Comparison of ENCODE assay signal across 25 mouse cellular contexts in the genomic region with DNA sequence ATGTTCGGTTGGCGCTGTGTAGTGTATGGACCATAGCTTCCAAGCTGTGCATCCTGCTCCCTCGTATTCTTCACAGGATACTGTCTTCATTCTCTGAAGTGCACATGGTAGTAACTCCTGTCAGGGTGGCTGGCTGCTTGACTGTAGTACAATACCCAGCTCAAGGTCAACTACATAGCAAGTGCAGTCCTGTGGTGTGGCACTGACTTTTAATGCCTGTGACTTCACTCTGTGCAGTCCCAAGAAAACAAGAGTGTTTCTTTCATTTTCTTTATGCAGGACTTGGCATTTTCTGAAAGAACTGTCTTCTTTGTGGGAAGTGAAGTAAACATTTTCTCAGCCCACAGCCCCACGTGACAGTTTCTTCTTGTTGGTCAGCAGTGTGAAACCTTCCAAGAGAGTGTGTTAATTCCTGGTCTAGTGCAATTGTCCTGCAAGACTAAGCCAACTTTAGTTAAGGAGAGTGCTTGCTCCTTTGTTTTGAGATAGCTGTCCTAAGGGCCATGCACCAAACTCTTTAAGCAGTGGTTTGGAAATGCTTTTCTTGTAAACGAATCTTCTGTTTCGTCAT.
DNase-seq lines count a peak whose midpoint lies in the region; ATAC-seq and TF ChIP-seq lines count a peak whose summit lies in the region.
"Had no signal": no experiment of that assay in that cellular context is flagged by ENCODE, and none has a peak within 500 bp of the region (broad histone marks: within the 10 kb centered on the region; RNA-seq: fewer than 3 reads in every experiment).

No protein-coding gene starts in this region.

- no peak for TF ChIP-seq CTCF in lung, adult 2 months (IDR thresholded peaks at IDR 0.05; ENCODE audit: insufficient read depth, low read length)

- peaks cover 64% of the 10 kb centered on the region; the same call in 1 of the 2 replicates for H3K79me2 ChIP-seq in macrophage (ENCODE audit: inconsistent target)

- DNase-seq in hindbrain, embryonic 14.5 days (ENCODE audit: low spot score) = no peak
- peak; percentile 67 for DNase-seq in lung, postnatal 36 days
- DNase-seq in lung, adult 2 months = no peak
- DNase-seq in adipocyte (ENCODE audit: low spot score) = peak; percentile 32
- DNase-seq in gastrocnemius, postnatal 36 days = no peak
- DNase-seq in left cerebral cortex, postnatal 10 days (ENCODE audit: extremely low spot score in 1 of 2, low spot score in 2 of 2) = no peak
- DNase-seq: adrenal gland, postnatal 10 days; cerebellum, adult 9-10 months; gastrocnemius, postnatal 10 days; heart, postnatal 14 days; lung, embryonic 14.5 days; midbrain, embryonic 14.5 days; right cerebral cortex, adult 18-20 months; right cerebral cortex, postnatal 4 days; thymus, postnatal 25 days had no signal

- no peak overlapping the region for H3K9ac ChIP-seq in hindbrain, embryonic 15.5 days
- no peak overlapping the region for H3K9ac ChIP-seq in hindbrain, embryonic 14.5 days
- H3K9ac ChIP-seq: forebrain, embryonic 13.5 days; heart, embryonic 13.5 days; limb, embryonic 12.5 days; liver, embryonic 12.5 days; lung, embryonic 14.5 days; neural tube, embryonic 13.5 days; stomach, embryonic 15.5 days had no signal

- H3K4me2 ChIP-seq in hindbrain, embryonic 15.5 days = no peak overlapping the region
- no peak overlapping the region for H3K4me2 ChIP-seq in hindbrain, embryonic 14.5 days (replicated peaks)
- H3K4me2 ChIP-seq: forebrain, embryonic 13.5 days; heart, embryonic 13.5 days; limb, embryonic 12.5 days; liver, embryonic 12.5 days; lung, embryonic 14.5 days; neural tube, embryonic 13.5 days; stomach, embryonic 15.5 days had no signal

- no peaks in the 10 kb centered on the region for H3K9me3 ChIP-seq in hindbrain, embryonic 15.5 days
- H3K9me3 ChIP-seq in hindbrain, embryonic 14.5 days (ENCODE audit: control insufficient read depth, low read length) = no peaks in the 10 kb centered on the region
- H3K9me3 ChIP-seq: forebrain, embryonic 13.5 days; heart, embryonic 13.5 days; limb, embryonic 12.5 days; liver, embryonic 12.5 days; neural tube, embryonic 13.5 days; stomach, embryonic 15.5 days had no signal

- no peak overlapping the region for H3K27ac ChIP-seq in hindbrain, embryonic 15.5 days (replicated peaks)
- H3K27ac ChIP-seq in hindbrain, embryonic 14.5 days = no peak overlapping the region
- H3K27ac ChIP-seq in macrophage = peak overlapping the region; percentile 67
- H3K27ac ChIP-seq: forebrain, embryonic 13.5 days; heart, embryonic 13.5 days; hindbrain, postnatal 0 days; limb, embryonic 12.5 days; liver, embryonic 12.5 days; neural tube, embryonic 13.5 days; stomach, embryonic 15.5 days had no signal

- WGBS in hindbrain, embryonic 15.5 days = 89% methylated on average over 6 of the region's 6 CpGs
- 89% methylated on average over 6 of the region's 6 CpGs for WGBS in hindbrain, embryonic 14.5 days
- 77% methylated on average over 6 of the region's 6 CpGs for WGBS in lung, adult 2 months
- 57% methylated on average over 6 of the region's 6 CpGs for WGBS in macrophage (ENCODE audit: missing documents)

- no peaks in the 10 kb centered on the region for H3K4me1 ChIP-seq in hindbrain, embryonic 15.5 days (replicated peaks)
- no peaks in the 10 kb centered on the region for H3K4me1 ChIP-seq in hindbrain, embryonic 14.5 days (replicated peaks; ENCODE audit: control insufficient read depth, insufficient read depth, low read length)
- peaks cover 11% of the 10 kb centered on the region for H3K4me1 ChIP-seq in lung, adult 2 months (ENCODE audit: control insufficient read depth, insufficient read depth, low read length)
- H3K4me1 ChIP-seq: forebrain, embryonic 13.5 days; limb, embryonic 12.5 days; liver, embryonic 12.5 days; neural tube, embryonic 13.5 days; stomach, embryonic 15.5 days had no signal

- no peaks in the 10 kb centered on the region for H3K36me3 ChIP-seq in hindbrain, embryonic 15.5 days
- no peaks in the 10 kb centered on the region for H3K36me3 ChIP-seq in hindbrain, embryonic 14.5 days (replicated peaks; ENCODE audit: control insufficient read depth, insufficient read depth)
- no peaks in the 10 kb centered on the region for H3K36me3 ChIP-seq in macrophage (ENCODE audit: inconsistent target)
- H3K36me3 ChIP-seq: heart, embryonic 13.5 days; limb, embryonic 12.5 days; liver, embryonic 12.5 days; neural tube, embryonic 13.5 days; stomach, embryonic 15.5 days had no signal

- intact Hi-C loops in gastrocnemius, postnatal 36 days (cut with DNase I) = no loop called here
- intact Hi-C loops in left cerebral cortex, postnatal 10 days (cut with DNase I) = no loop called here

- TF ChIP-seq POLR2A in lung, adult 2 months (IDR thresholded peaks at IDR 0.05; ENCODE audit: borderline replicate concordance, extremely low read depth, low read depth, low read length) = no peak

- 0 out of 2 replicates have a peak, but pooled peaks have one; percentile 53 for ATAC-seq in hindbrain, embryonic 15.5 days (ENCODE audit: low FRiP score, low read depth)
- ATAC-seq in hindbrain, embryonic 14.5 days (ENCODE audit: low FRiP score) = no peak
- ATAC-seq: forebrain, embryonic 13.5 days; hindbrain, postnatal 0 days; intestine, postnatal 0 days; liver, embryonic 12.5 days had no signal

- H3K4me3 ChIP-seq in hindbrain, embryonic 15.5 days = no peak overlapping the region
- no peak overlapping the region for H3K4me3 ChIP-seq in hindbrain, embryonic 14.5 days (replicated peaks; ENCODE audit: low read length)
- H3K4me3 ChIP-seq in lung, adult 2 months (replicated peaks; ENCODE audit: extremely low read depth, low read depth, low read length) = no peak overlapping the region
- no peak overlapping the region for H3K4me3 ChIP-seq in macrophage (ENCODE audit: inconsistent target)
- H3K4me3 ChIP-seq: forebrain, embryonic 13.5 days; heart, embryonic 13.5 days; limb, embryonic 12.5 days; liver, embryonic 12.5 days; neural tube, embryonic 13.5 days; stomach, embryonic 15.5 days had no signal

- no peaks in the 10 kb centered on the region for H3K27me3 ChIP-seq in hindbrain, embryonic 15.5 days
- H3K27me3 ChIP-seq in hindbrain, embryonic 14.5 days (ENCODE audit: control insufficient read depth, insufficient read depth, low read length) = no peaks in the 10 kb centered on the region
- H3K27me3 ChIP-seq: forebrain, embryonic 13.5 days; heart, embryonic 13.5 days; limb, embryonic 12.5 days; liver, embryonic 12.5 days; neural tube, embryonic 13.5 days; stomach, embryonic 15.5 days had no signal

Comparison
In these comparisons a context has a peak if more than half of its experiments do, and no peak if none do; other contexts are left out.
1. DNase-seq: peak in lung, postnatal 36 days (single experiment) and adipocyte (single experiment); none in hindbrain, embryonic 14.5 days (single experiment), lung, adult 2 months (single experiment), gastrocnemius, postnatal 36 days (0 of 2) and left cerebral cortex, postnatal 10 days (0 of 2).